Mouse (Mus musculus) heart, embryonic 14.5 days (tissue): ENCODE data around the gene Zfand3. TPM values are rescaled to one million over a fixed set of nuclear protein-coding genes. Genes with fewer than 3 reads are reported as not detected.

Source experiments
- ATAC-seq: fragments of 200-750 bp; cut with Nextera tagmentation; 2 replicates; pipeline ENCODE4 v1.8.0; 2017; ENCODE audit warnings: low read depth, moderate TSS enrichment; ENCODE audit not compliant: insufficient number of reproducible peaks, insufficient read depth, low FRiP score
- H3K27ac ChIP-seq, 2 experiments: fragments of 200-500 bp in 1 of 2; fragments of 300-500 bp in 1 of 2; sonication (generic) in 1 of 2; replicated peaks in 1 of 2; 2 replicates each; pipeline ENCODE4 v1.5.1; 2012 to 2014; ENCODE audit warnings: low read depth in 2 of 2, low read length in 2 of 2, control low read depth in 1 of 2, mild to moderate bottlenecking in 1 of 2, mixed read lengths in 1 of 2; ENCODE audit not compliant: control insufficient read depth in 1 of 2, insufficient read depth in 1 of 2
- H3K27me3 ChIP-seq: fragments of 300-500 bp; sonication (generic); 2 replicates; pipeline ENCODE4 v1.6.1; 2014; ENCODE audit warnings: mild to moderate bottlenecking, low read length, control low read depth; ENCODE audit not compliant: control insufficient read depth, insufficient read depth
- H3K36me3 ChIP-seq: fragments of 300-500 bp; sonication (generic); 2 replicates; pipeline ENCODE4 v1.6.1; 2014; ENCODE audit warnings: mild to moderate bottlenecking, control low read depth, low read length, mixed read lengths; ENCODE audit not compliant: control insufficient read depth, insufficient read depth
- H3K4me1 ChIP-seq, 2 experiments: fragments of 200-500 bp in 1 of 2; fragments of 300-500 bp in 1 of 2; sonication (generic) in 1 of 2; 2 replicates each; pipeline ENCODE4 v1.6.1; 2012 to 2014; ENCODE audit warnings: low read length in 2 of 2, control low read depth in 1 of 2, mixed read lengths in 1 of 2; ENCODE audit not compliant: control insufficient read depth in 2 of 2, insufficient read depth in 2 of 2
- H3K4me2 ChIP-seq: fragments of 300-500 bp; sonication (generic); 2 replicates; pipeline ENCODE4 v1.6.1; 2014; ENCODE audit warnings: mild to moderate bottlenecking, low read length
- H3K4me3 ChIP-seq, 2 experiments: fragments of 200-500 bp in 1 of 2; fragments of 300-500 bp in 1 of 2; sonication (generic) in 1 of 2; 2 replicates each; pipeline ENCODE4 v1.5.1; 2012 to 2014; ENCODE audit warnings: low read length in 2 of 2, mild to moderate bottlenecking in 2 of 2, control low read depth in 1 of 2, low read depth in 1 of 2, moderate library complexity in 1 of 2; ENCODE audit not compliant: control insufficient read depth in 1 of 2, insufficient read depth in 1 of 2
- H3K9ac ChIP-seq: fragments of 300-500 bp; sonication (generic); 2 replicates; pipeline ENCODE4 v1.6.1; 2014; ENCODE audit warnings: mild to moderate bottlenecking, low read length
- H3K9me3 ChIP-seq: fragments of 300-500 bp; sonication (generic); 2 replicates; pipeline ENCODE4 v1.6.1; 2016; ENCODE audit warnings: low read length, control low read depth; ENCODE audit not compliant: control insufficient read depth
- WGBS: fragments of 180-500 bp; shearing (Covaris S2); extraction: QIAGEN DNeasy Blood & Tissue Kit; methylation state at CpG from one replicate; pipeline ENCODE4 v1.1.7; 2014; 5-methylcytosine and 5-hydroxymethylcytosine counted together
- polyA plus RNA-seq: library from polyadenylated mRNA; unstranded; fragments of >200 nt; fragmentation: Nextera tagmentation; extraction: Ambion mirVana; gene quantifications from 2 replicates; pipeline ENCODE4 v1.2.1, GENCODE M21; 2014

Zfand3 gene
- polyA plus RNA-seq, 1 experiment from 2014 or later = 48.1 TPM

DNA sequence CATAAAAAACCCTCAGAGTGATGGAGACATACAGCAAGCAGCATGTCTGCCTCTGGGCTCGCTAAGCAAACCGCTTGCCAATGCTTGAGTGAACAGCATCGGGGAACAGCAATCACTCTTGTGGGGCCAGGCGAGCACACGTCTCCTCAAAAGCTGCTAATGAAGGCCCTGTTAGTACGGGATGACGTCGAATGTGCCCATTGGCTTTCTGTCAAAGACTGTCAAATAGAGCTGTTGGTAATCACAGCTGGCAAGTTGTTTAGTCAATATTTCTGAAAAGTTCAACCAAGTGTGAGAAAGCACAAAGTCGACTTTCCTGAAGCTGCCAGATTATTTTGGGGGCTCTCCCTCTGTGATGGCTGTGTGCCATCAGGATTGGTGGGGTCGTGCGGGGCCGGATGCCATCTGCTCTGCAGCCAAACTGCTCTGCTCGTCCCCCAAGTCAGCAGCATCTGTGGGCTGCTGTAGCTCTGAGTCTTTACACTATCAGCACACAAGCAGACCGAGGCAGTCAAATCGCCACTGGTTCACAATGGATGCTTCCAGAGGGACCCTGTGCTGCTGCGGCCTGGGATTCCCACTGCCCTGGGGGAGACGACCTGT is 237.3 kb downstream of the Zfand3 start:
- WGBS = 77% methylated on average over 17 of the region's 17 CpGs

DNA sequence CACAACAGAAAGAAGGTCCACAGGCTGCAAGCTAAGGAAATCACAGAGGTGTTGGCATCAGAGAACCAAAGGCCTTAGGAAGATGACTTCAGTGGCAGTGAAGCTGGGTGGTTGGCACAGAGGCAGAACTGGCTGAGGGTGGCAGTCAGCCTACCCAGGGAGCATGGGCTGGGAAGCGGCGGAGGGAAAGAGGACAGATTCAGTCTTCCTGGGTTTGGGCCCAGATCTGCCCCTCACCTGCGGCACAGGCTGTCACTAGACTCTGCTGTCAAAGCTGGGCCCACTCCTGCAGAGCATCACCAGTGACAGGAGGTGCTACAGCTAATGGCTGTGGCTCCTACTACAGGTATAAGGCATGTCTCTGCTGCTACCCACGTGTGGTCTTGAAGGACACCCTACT is 238.1 kb downstream of the Zfand3 start:
- no peak overlapping the region for H3K27ac ChIP-seq
- no peak overlapping the region for H3K9ac ChIP-seq
- no peak for ATAC-seq
- no peaks in the 10 kb centered on the region for H3K9me3 ChIP-seq
- H3K4me2 ChIP-seq = no peak overlapping the region
- no peaks in the 10 kb centered on the region for H3K27me3 ChIP-seq
- H3K4me3 ChIP-seq = no peak overlapping the region
- peaks cover 43 to 60% of the 10 kb centered on the region in 2 experiments for H3K4me1 ChIP-seq
- no peaks in the 10 kb centered on the region for H3K36me3 ChIP-seq
- WGBS = 90% methylated on average over 4 of the region's 4 CpGs

More for the DNA sequence above, 237.3 kb downstream of the Zfand3 start:
- Histone ChIP-seq H3K9me3 (no peaks in the 10 kb centered on the region), H3K4me3 (no peak overlapping the region), H3K4me2 (no peak overlapping the region), H3K27ac (no peak overlapping the region), H3K4me1 (peaks cover 37 to 56% of the 10 kb centered on the region in 2 experiments), H3K36me3 (no peaks in the 10 kb centered on the region), H3K9ac (no peak overlapping the region), H3K27me3 (no peaks in the 10 kb centered on the region)
- ATAC-seq = no peak

DNA sequence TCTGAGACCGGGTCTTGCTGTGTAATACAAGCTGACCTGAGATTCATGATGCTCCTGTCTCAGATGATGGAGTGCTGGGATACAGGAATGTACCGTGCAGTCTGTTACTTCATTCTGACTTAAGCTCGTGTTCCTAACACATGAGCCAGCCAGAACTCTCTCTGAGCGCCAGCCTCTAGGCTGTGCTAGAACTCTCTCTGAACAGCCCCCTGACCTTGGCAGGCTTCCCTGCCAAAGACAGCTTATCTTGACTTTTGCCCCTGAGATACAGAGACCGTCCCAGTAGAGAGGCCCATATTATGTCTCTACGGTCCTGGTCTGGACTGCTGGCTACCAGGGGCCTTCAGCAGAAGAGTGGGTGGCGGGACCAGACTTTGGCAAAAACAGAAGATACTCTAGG is 239.0 kb downstream of the Zfand3 start:
- peak; percentile 56; the same call in 1 of the 2 replicates for ATAC-seq
- Histone ChIP-seq H3K4me3 (no peak overlapping the region), H3K27me3 (no peaks in the 10 kb centered on the region), H3K36me3 (no peaks in the 10 kb centered on the region), H3K9ac (no peak overlapping the region), H3K4me1 (peaks cover 43 to 60% of the 10 kb centered on the region in 2 experiments), H3K9me3 (no peaks in the 10 kb centered on the region), H3K27ac (peak overlapping the region; percentile 86), H3K4me2 (no peak overlapping the region)
- 28% methylated on average over 7 of the region's 7 CpGs for WGBS

DNA sequence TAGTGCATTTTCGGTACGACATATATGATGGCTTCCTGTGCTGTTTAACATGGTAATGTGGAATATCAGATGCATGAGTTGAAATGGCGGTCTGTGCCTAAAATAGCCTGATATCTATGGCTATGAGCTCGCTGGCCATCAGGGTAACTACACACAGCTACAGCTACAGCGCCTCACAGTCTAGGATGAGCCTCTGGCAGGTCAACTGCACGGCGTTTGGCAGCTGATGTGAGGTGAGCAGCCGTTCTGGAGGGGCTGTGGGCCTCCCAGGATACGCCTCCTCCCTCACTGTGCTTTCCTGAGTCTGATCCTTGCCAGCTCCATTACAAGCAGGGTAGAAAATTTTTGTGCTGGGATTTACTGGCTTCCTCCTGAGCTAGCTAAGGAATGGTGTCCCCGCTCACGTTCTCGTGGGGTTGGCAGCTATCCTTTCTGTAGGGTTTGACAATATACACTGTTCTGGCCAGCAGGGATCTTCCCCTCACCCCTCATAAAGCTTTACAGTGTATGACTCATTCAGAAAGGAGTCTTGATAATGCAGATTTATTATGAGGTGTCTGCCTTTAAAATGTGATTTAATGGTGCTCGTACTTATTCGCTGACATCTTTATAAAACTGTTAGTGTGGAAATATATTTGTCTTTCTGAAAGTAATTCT is 240.2 kb downstream of the Zfand3 start:
- peak overlapping the region; percentile 22 for H3K9ac ChIP-seq
- H3K4me3 ChIP-seq = no peak overlapping the region
- H3K4me1 ChIP-seq = peaks cover 43 to 52% of the 10 kb centered on the region in 2 experiments
- H3K27me3 ChIP-seq = no peaks in the 10 kb centered on the region
- H3K27ac ChIP-seq = peak overlapping the region; percentile 86
- ATAC-seq = peak; percentile 45
- no peaks in the 10 kb centered on the region for H3K36me3 ChIP-seq
- peak overlapping the region; percentile 41 for H3K4me2 ChIP-seq
- H3K9me3 ChIP-seq = no peaks in the 10 kb centered on the region
- 26% methylated on average over 14 of the region's 14 CpGs for WGBS

DNA sequence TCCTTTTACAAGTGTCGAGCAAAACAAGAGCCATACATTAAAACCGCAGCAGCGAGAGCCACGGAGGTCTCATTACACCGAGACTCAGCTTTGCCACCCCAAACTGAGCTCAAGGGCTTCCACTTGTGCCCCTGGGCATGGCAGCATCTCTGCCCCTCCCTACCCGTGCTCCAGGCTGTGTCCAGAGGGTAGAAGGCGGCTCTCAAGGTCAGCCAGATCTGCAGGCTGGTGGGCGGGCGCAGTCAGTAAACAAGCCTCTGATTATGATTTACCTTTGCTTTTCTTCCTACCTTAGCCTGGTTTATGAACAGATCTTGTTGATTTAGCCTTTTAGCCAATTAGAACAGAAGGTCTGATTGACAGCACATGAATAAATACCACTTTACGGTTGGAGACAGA is 240.8 kb downstream of the Zfand3 start:
- WGBS = 63% methylated on average over 10 of the region's 10 CpGs
- peak overlapping the region; percentile 86; a peak in 3 of 4 replicates for H3K27ac ChIP-seq
- H3K9ac ChIP-seq = peak overlapping the region; percentile 13; the same call in 1 of the 2 replicates
- no peaks in the 10 kb centered on the region for H3K36me3 ChIP-seq
- H3K4me2 ChIP-seq = no peak overlapping the region; the same call in 1 of the 2 replicates
- no peaks in the 10 kb centered on the region for H3K27me3 ChIP-seq
- peaks cover 42 to 49% of the 10 kb centered on the region in 2 experiments for H3K4me1 ChIP-seq
- H3K4me3 ChIP-seq = no peak overlapping the region
- ATAC-seq = no peak
- no peaks in the 10 kb centered on the region for H3K9me3 ChIP-seq

DNA sequence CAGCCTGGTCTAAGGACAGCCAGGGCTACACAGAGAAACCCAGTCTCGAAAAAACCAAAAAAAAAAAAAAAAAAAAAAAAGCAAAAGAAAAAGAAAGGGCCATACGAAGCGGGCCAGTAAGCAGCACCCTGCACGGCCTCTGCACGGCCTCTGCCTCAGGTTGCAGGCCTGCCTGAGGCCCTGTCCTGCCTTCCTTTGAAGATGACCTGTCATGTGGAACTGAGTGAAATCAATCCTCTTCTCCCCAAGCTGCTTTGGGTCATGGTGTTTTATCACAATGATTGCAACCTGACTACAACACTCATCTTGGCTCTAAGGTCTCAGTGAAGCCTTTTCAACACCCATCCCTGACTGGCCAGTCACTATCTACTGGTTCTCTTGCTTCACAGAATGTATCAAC is 248.5 kb downstream of the Zfand3 start:
- Histone ChIP-seq H3K27ac (no peak overlapping the region), H3K4me1 (peaks cover 26 to 51% of the 10 kb centered on the region in 2 experiments), H3K9me3 (no peaks in the 10 kb centered on the region), H3K36me3 (peaks cover 5% of the 10 kb centered on the region; the same call in 1 of the 2 replicates), H3K4me3 (no peak overlapping the region), H3K4me2 (no peak overlapping the region), H3K9ac (no peak overlapping the region), H3K27me3 (no peaks in the 10 kb centered on the region)
- ATAC-seq = no peak
- WGBS = 78% methylated on average over 5 of the region's 5 CpGs

DNA sequence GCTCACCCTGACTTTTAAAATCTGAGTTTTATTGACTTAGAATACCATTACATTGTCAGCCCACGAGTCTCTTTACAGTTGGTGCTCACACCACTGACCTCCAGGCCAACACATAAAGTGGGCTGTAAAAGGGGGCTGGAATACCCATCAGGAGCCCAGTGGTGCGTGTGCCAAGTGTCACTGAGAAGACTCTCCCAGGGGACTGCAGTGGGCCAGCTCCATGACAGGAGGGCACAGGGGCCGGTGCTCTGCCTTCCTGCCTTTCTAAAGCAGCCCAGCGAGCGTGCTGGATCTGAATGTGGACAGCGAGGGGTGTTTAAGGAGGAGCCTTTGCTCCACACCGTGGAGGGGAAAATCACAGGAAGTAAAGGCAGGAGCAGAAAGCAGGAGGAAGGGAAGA is 249.4 kb downstream of the Zfand3 start:
- Histone ChIP-seq H3K4me1 (peaks cover 29 to 59% of the 10 kb centered on the region in 2 experiments), H3K36me3 (peaks cover 5% of the 10 kb centered on the region; the same call in 1 of the 2 replicates), H3K27ac (no peak overlapping the region), H3K9me3 (no peaks in the 10 kb centered on the region), H3K4me3 (no peak overlapping the region), H3K9ac (0 out of 2 replicates have a peak overlapping the region, but pooled peaks have one; percentile 10), H3K27me3 (no peaks in the 10 kb centered on the region), H3K4me2 (no peak overlapping the region)
- ATAC-seq = no peak
- 56% methylated on average over 7 of the region's 7 CpGs for WGBS
